Mouse (Mus musculus): Measurements from ENCODE around the gene Cdkal1. TPM values are rescaled to one million over a fixed set of nuclear protein-coding genes. Genes with fewer than 3 reads are reported as not detected.

Cdkal1 gene
- polyA plus RNA-seq, 2 experiments, result 2.0 to 7.7 TPM

DNA sequence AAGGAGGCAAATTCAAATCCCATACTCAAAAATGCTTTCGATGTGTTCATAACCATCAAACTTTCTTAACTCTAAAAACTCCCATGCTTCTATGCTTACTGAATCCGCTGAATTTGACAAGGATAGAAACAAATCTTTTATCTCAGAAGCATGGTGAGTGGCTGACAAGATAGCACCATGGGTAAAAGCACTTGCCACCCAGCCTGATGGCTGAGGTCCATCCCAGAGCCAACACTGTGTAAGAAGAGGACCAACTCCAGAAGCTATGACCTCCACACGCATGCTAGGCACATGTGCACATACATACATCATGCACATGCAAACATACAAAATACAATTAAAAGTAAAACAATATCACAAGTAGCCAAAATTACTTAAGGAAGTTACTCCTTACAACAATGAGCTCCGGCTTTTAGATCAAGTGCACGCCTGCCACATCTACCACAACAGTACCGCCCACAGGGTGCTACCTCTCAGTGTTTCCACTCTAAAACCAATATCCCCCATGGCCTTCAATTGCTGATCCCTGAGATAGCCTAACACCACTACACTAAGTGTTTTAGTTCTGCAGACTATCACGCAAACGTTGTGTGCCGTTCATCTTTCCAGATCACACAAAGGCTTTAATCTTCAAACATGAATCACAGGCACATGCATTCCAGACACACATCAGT is 35.4 kb downstream of the Cdkal1 start:
- ATAC-seq (ENCODE audit: insufficient read depth), result no peak
- WGBS (ENCODE audit: insufficient replicate concordance), result 44% methylated on average over 9 of the region's 9 CpGs
- Histone ChIP-seq H3K36me3 (replicated peaks; ENCODE audit: control insufficient read depth, insufficient read depth, low read depth) (no peaks in the 10 kb centered on the region), H3K9me3 (ENCODE audit: control insufficient read depth, low read length) (no peaks in the 10 kb centered on the region), H3K9ac (replicated peaks) (no peak overlapping the region), H3K4me2 (ENCODE audit: low read depth) (no peak overlapping the region), H3K27me3 (ENCODE audit: control insufficient read depth, insufficient read depth, low read length) (no peaks in the 10 kb centered on the region), H3K27ac (no peak overlapping the region), H3K4me1 (replicated peaks; ENCODE audit: control insufficient read depth in 2 of 2, insufficient read depth in 2 of 2, low read length in 1 of 2) (peaks cover 0 to 17% of the 10 kb centered on the region in 2 experiments; a peak in 2 of 4 replicates), H3K4me3 (ENCODE audit: insufficient read depth in 1 of 2, low read depth in 2 of 2, low read length in 2 of 2) (no peak overlapping the region)
- TF ChIP-seq EP300 (IDR thresholded peaks at IDR 0.05; ENCODE audit: low read depth) (no peak), CTCF (IDR thresholded peaks at IDR 0.05; ENCODE audit: low read depth) (no peak)
- DNase-seq (ENCODE audit: low read depth in 3 of 3, low spot score in 3 of 3), result no peak

DNA sequence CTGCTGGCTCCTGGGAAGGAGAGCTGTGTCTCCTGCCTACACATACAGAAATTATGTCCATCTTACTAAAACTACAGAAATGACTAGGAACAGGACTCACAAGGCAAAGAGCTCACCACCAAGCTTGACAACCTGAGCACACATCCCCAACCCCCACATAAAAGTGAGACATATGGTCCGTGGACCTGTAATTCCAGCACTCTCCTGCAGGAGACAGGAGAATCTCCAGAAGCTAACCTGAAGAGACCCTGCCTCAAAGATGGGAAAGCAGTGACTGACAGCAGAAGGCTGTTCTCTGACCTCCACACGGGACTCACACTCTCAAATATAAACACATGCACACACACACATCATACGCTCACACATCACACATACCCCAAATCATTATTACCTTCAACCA is 36.3 kb downstream of the Cdkal1 start:
- H3K27ac ChIP-seq, result no peak overlapping the region
- no peak overlapping the region for H3K4me2 ChIP-seq (ENCODE audit: low read depth)
- H3K4me3 ChIP-seq (ENCODE audit: insufficient read depth in 1 of 2, low read depth in 2 of 2, low read length in 2 of 2), result no peak overlapping the region
- TF ChIP-seq CTCF (IDR thresholded peaks at IDR 0.05; ENCODE audit: low read depth) (no peak), EP300 (IDR thresholded peaks at IDR 0.05; ENCODE audit: low read depth) (no peak)
- H3K9ac ChIP-seq (replicated peaks), result no peak overlapping the region
- H3K9me3 ChIP-seq (ENCODE audit: control insufficient read depth, low read length), result no peaks in the 10 kb centered on the region
- DNase-seq (ENCODE audit: low read depth in 3 of 3, low spot score in 3 of 3) (no peak), ATAC-seq (ENCODE audit: insufficient read depth) (no peak)
- H3K27me3 ChIP-seq (ENCODE audit: control insufficient read depth, insufficient read depth, low read length), result no peaks in the 10 kb centered on the region
- no peaks in the 10 kb centered on the region for H3K36me3 ChIP-seq (replicated peaks; ENCODE audit: control insufficient read depth, insufficient read depth, low read depth)
- peaks cover 0 to 17% of the 10 kb centered on the region in 2 experiments; a peak in 2 of 4 replicates for H3K4me1 ChIP-seq (replicated peaks; ENCODE audit: control insufficient read depth in 2 of 2, insufficient read depth in 2 of 2, low read length in 1 of 2)
- WGBS (ENCODE audit: insufficient replicate concordance), result 61% methylated on average over 3 of the region's 3 CpGs

DNA sequence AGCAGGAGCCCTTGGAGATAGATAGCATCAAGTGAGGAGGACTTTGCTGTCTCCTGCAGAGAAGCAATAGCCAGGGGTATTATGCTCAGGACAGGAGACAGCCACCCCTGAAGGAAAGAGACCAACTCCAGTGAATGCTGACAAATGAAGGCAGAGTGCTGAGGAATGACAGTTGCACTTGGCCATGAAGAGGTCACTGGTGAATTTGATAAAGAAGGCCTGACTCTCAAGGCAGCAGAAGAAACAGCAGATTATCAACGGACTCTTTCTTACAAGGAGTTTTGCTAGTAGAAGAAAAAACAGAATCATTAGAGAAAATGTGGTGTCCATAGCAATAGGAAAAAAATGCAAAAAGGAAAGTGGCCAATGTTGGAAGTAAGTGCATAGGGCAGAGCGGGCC is 37.2 kb downstream of the Cdkal1 start:
- ATAC-seq (ENCODE audit: insufficient read depth) (no peak), DNase-seq (ENCODE audit: low read depth in 3 of 3, low spot score in 3 of 3) (no peak)
- Histone ChIP-seq H3K27ac (no peak overlapping the region), H3K27me3 (ENCODE audit: control insufficient read depth, insufficient read depth, low read length) (no peaks in the 10 kb centered on the region), H3K4me2 (ENCODE audit: low read depth) (no peak overlapping the region), H3K36me3 (replicated peaks; ENCODE audit: control insufficient read depth, insufficient read depth, low read depth) (no peaks in the 10 kb centered on the region), H3K9ac (replicated peaks) (no peak overlapping the region), H3K4me3 (ENCODE audit: insufficient read depth in 1 of 2, low read depth in 2 of 2, low read length in 2 of 2) (no peak overlapping the region), H3K9me3 (ENCODE audit: control insufficient read depth, low read length) (no peaks in the 10 kb centered on the region), H3K4me1 (replicated peaks; ENCODE audit: control insufficient read depth in 2 of 2, insufficient read depth in 2 of 2, low read length in 1 of 2) (peaks cover 0 to 17% of the 10 kb centered on the region in 2 experiments; a peak in 2 of 4 replicates)
- WGBS (ENCODE audit: insufficient replicate concordance), result 24% methylated on average over 2 of the region's 2 CpGs
- TF ChIP-seq EP300 (IDR thresholded peaks at IDR 0.05; ENCODE audit: low read depth) (peak; percentile 66), CTCF (IDR thresholded peaks at IDR 0.05; ENCODE audit: low read depth) (no peak)

DNA sequence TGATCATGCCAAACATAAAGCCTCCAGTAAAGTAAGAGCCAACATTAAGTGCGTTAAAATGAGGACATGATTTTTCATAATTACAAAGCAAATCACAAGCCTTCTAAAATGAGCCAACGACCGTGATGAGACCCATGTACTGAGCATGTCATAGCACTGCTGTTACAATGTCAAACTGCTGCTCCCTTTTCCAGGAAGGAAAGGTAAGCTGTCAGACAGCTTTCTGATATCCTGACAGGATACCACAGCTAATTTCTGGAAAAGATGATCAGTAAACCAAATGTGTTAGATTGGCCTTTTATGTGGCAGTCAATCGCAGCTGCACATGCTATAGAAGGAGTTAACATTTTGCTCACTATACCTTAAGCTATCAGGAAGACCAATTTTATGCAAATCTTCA is 44.7 kb downstream of the Cdkal1 start:
- TF ChIP-seq EP300 (IDR thresholded peaks at IDR 0.05; ENCODE audit: low read depth), result no peak
- Histone ChIP-seq H3K9ac (replicated peaks) (no peak overlapping the region), H3K4me1 (replicated peaks; ENCODE audit: control insufficient read depth in 2 of 2, insufficient read depth in 2 of 2, low read length in 1 of 2) (no peaks in the 10 kb centered on the region), H3K4me3 (ENCODE audit: insufficient read depth in 1 of 2, low read depth in 2 of 2, low read length in 2 of 2) (no peak overlapping the region), H3K27me3 (ENCODE audit: control insufficient read depth, insufficient read depth, low read length) (no peaks in the 10 kb centered on the region), H3K4me2 (ENCODE audit: low read depth) (no peak overlapping the region), H3K36me3 (replicated peaks; ENCODE audit: control insufficient read depth, insufficient read depth, low read depth) (no peaks in the 10 kb centered on the region), H3K9me3 (ENCODE audit: control insufficient read depth, low read length) (no peaks in the 10 kb centered on the region), H3K27ac (no peak overlapping the region)
- no peak for DNase-seq (ENCODE audit: low read depth in 3 of 3, low spot score in 3 of 3)
- ATAC-seq (ENCODE audit: insufficient read depth), result no peak
- WGBS (ENCODE audit: insufficient replicate concordance), result 80% methylated on average over 4 of the region's 4 CpGs

DNA sequence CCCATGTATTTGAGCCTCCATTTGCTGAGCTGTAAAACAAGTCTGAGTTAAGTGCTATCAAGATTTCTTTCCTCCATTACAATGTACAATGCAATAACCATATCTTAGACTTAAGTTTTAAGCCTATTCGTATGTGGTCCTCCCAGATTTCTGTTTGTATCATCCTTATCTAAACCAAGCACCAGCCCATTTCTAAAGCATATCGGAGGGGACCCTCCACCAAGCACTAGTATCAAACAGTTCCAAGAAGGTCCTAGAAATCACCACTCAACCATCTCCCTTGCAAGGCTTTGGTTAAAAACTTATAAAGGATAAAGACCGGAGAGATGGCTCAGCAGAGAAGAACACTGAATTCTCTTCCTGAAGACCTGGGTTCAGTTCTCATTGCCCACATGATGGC is 47.1 kb downstream of the Cdkal1 start:
- DNase-seq (ENCODE audit: low read depth in 3 of 3, low spot score in 3 of 3), result no peak
- no peak overlapping the region for H3K4me2 ChIP-seq (ENCODE audit: low read depth)
- 21% methylated on average over 3 of the region's 3 CpGs for WGBS (ENCODE audit: insufficient replicate concordance)

More for the DNA sequence above, 47.1 kb downstream of the Cdkal1 start:
- Histone ChIP-seq H3K36me3 (replicated peaks; ENCODE audit: control insufficient read depth, insufficient read depth, low read depth) (no peaks in the 10 kb centered on the region), H3K27me3 (ENCODE audit: control insufficient read depth, insufficient read depth, low read length) (no peaks in the 10 kb centered on the region), H3K9me3 (ENCODE audit: control insufficient read depth, low read length) (no peaks in the 10 kb centered on the region), H3K9ac (replicated peaks) (no peak overlapping the region), H3K27ac (no peak overlapping the region), H3K4me1 (replicated peaks; ENCODE audit: control insufficient read depth in 2 of 2, insufficient read depth in 2 of 2, low read length in 1 of 2) (no peaks in the 10 kb centered on the region), H3K4me3 (ENCODE audit: insufficient read depth in 1 of 2, low read depth in 2 of 2, low read length in 2 of 2) (no peak overlapping the region)
- TF ChIP-seq EP300 (IDR thresholded peaks at IDR 0.05; ENCODE audit: low read depth), result peak; percentile 50; the same call in 1 of the 2 replicates
- no peak for TF ChIP-seq CTCF (IDR thresholded peaks at IDR 0.05; ENCODE audit: low read depth)
- peak; percentile 31; the same call in 1 of the 2 replicates for ATAC-seq (ENCODE audit: insufficient read depth)

All from liver, embryonic 14.5 days (tissue).